Mouse (Mus musculus): ENCODE measurements around the gene Gm10037.
"Not testable (repeated sequence)": the region's sequence is repeated elsewhere in the genome, so short reads cannot be mapped to it uniquely, and the experiment has no call there.

Gene Gm10037

DNA sequence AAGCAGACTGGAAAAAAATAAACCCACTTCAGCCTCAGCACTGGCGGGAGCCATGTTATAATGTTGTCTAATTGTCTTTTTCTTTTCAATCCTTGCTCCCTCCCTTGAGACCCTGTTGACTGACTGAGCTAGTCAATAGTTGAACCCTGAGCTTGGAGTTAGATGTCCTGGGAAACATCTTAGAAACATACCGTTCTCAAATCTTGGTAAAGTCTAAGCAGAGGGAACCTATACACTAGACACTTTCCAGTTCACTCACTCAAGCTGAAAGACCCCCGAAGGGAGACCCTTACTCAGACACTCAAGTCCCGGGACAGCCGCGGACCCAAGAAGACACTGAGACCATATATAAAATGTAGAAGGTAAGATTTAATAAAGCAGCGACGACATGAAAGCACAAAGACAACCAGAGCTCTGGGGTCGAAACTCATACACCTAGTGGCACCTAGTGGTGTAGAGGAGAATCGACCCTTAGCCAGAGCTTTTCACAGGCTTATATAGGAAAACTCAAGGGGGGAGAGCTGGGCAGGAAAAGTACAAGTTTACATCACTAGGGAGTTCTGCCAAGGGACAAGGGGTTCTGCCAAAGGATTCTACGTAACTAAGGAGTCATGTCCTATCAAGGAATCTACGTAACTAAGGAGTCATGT, 45.3 kb downstream of the Gm10037 start:
- not testable (repeated sequence) for DNase-seq (ENCODE audit: low spot score in 2 of 2)

DNA sequence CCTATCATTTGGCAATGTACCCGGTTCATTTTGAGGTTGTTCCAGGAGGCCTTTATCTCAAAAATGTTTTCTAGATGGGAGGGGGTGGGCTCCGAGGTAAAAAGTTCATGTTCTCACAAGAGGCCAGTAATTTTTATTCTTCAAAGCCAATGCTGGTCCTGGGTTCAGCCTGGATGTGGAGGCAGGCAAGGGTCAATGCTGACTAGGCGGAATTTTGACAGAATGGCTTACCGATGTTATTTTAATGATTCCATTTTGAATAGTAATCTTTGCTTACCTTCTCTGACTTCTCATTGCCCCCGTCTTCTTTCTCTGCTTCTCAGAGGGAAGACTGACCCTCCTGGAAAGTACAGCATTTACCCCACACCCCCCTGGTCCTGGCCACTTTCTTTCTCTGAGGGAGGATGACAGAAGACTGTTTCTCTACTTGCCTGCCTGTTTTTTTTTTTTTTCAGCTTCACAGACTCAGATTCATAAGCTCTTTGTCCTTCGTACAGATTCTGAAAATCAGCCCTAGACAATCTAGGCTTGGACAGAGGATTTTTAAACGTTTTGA, 45.9 kb downstream of the Gm10037 start:
- no peak for DNase-seq (ENCODE audit: low spot score in 2 of 2)

GRCm38 (mm10) chr13:67883966-67884365, 53.1 kb downstream of the Gm10037 start:
- no peak for DNase-seq (ENCODE audit: low spot score in 2 of 2)

Measured in urinary bladder, postnatal 36 days (tissue).